In genomic region chr2:35460378-35460880, GRCm38 (mm10) we compare ENCODE assay signal across 8 mouse cellular contexts. TPM values are rescaled to one million over a fixed set of nuclear protein-coding genes. Genes with fewer than 3 reads are reported as not detected.
A peak's percentile ranks its signal among the peaks of the same experiment; 100 is the strongest.
DNase-seq lines count a peak whose midpoint lies in the region; ATAC-seq and TF ChIP-seq lines count a peak whose summit lies in the region.

No protein-coding gene starts in this region.

- WGBS in hindbrain, embryonic 10.5 days: 15% methylated on average over 6 of the region's 6 CpGs
- WGBS in liver, embryonic 16.5 days (ENCODE audit: insufficient replicate concordance): 8% methylated on average over 6 of the region's 6 CpGs

- H3K27me3 ChIP-seq in hindbrain, embryonic 10.5 days (ENCODE audit: insufficient read depth, poor library complexity, severe bottlenecking): peaks cover 11% of the 10 kb centered on the region
- H3K27me3 ChIP-seq in liver, embryonic 16.5 days (ENCODE audit: control insufficient read depth, insufficient read depth, low read depth, low read length): no peaks in the 10 kb centered on the region

- no peak overlapping the region; the same call in 1 of the 2 replicates for H3K27ac ChIP-seq in ES-E14 (ENCODE audit: insufficient read depth, low read depth, low read length, poor library complexity, severe bottlenecking)
- H3K27ac ChIP-seq in hindbrain, embryonic 10.5 days: no peak overlapping the region
- H3K27ac ChIP-seq in liver, embryonic 16.5 days (ENCODE audit: low read length): peak overlapping the region; percentile 74

- H3K4me3 ChIP-seq in ES-E14 (ENCODE audit: insufficient read depth in 1 of 2, low read depth in 1 of 2, low read length in 2 of 2, poor library complexity in 1 of 2, severe bottlenecking in 1 of 2): peak overlapping the region; percentile 57 to 73
- H3K4me3 ChIP-seq in hindbrain, embryonic 10.5 days: peak overlapping the region; percentile 71
- peak overlapping the region; percentile 67 for H3K4me3 ChIP-seq in liver, embryonic 16.5 days (ENCODE audit: low read depth, low read length)

- peak overlapping the region; percentile 21; the same call in 1 of the 2 replicates for H3K9ac ChIP-seq in ES-E14 (ENCODE audit: insufficient read depth, low read depth, low read length, poor library complexity, severe bottlenecking)
- peak overlapping the region; percentile 80 for H3K9ac ChIP-seq in liver, embryonic 16.5 days (ENCODE audit: low read depth, low read length)

- no peak for ATAC-seq in liver, embryonic 16.5 days (ENCODE audit: low read depth)

- H3K4me1 ChIP-seq in ES-E14 (ENCODE audit: control insufficient read depth in 2 of 2, insufficient read depth in 2 of 2, low read length in 2 of 2, poor library complexity in 1 of 2): peaks cover 2 to 26% of the 10 kb centered on the region in 2 experiments; a peak in 2 of 4 replicates
- peaks cover 42% of the 10 kb centered on the region for H3K4me1 ChIP-seq in hindbrain, embryonic 10.5 days (replicated peaks)
- H3K4me1 ChIP-seq in liver, embryonic 16.5 days (ENCODE audit: control insufficient read depth, low read depth, low read length): peaks cover 41% of the 10 kb centered on the region

- no peaks in the 10 kb centered on the region for H3K36me3 ChIP-seq in ES-E14 (ENCODE audit: control insufficient read depth, insufficient read depth, low read length, poor library complexity, severe bottlenecking)
- no peaks in the 10 kb centered on the region for H3K36me3 ChIP-seq in hindbrain, embryonic 10.5 days
- peaks cover 3% of the 10 kb centered on the region; the same call in 1 of the 2 replicates for H3K36me3 ChIP-seq in liver, embryonic 16.5 days (ENCODE audit: control insufficient read depth, insufficient read depth)

- in situ Hi-C loops in ES-E14 (cut with MboI; ENCODE audit: low sequenced_read_pairs in 2 of 2, unreplicated experiment in 2 of 2): no loop called here

- intact Hi-C loops in left cerebral cortex, postnatal 4 days (cut with DNase I): no loop called here

- no peaks in the 10 kb centered on the region for H3K9me3 ChIP-seq in ES-E14 (ENCODE audit: control insufficient read depth, insufficient read depth, low read depth, low read length)
- no peaks in the 10 kb centered on the region for H3K9me3 ChIP-seq in hindbrain, embryonic 10.5 days
- no peaks in the 10 kb centered on the region; the same call in 1 of the 2 replicates for H3K9me3 ChIP-seq in liver, embryonic 16.5 days (replicated peaks; ENCODE audit: control insufficient read depth, low read length)

- peak overlapping the region; percentile 98 for H3K4me2 ChIP-seq in liver, embryonic 16.5 days (ENCODE audit: low read depth, low read length)

- peak; percentile 91 for DNase-seq in heart, adult 11 months
- no peak for DNase-seq in heart, adult 8-10 months (ENCODE audit: low spot score)
- DNase-seq in ES-E14 (ENCODE audit: low read depth, low spot score): no peak
- no peak for DNase-seq in hindbrain, embryonic 10.5 days (ENCODE audit: low spot score)
- no peak for DNase-seq in left cerebral cortex, postnatal 4 days
- DNase-seq in adrenal gland, adult (ENCODE audit: inconsistent age in 2 of 2, low spot score in 1 of 2): no peak
- DNase-seq in gastrocnemius, postnatal 4 days (ENCODE audit: low spot score in 2 of 2): no peak

TF ChIP-seq in ES-E14, 5 proteins besides CTCF, POLR2A, EP300 and RAD21:
- TF ChIP-seq MAFK (IDR thresholded peaks at IDR 0.05; ENCODE audit: insufficient read depth, low read depth, low read length): no peak
- no peak for TF ChIP-seq HCFC1 (IDR thresholded peaks at IDR 0.05; ENCODE audit: borderline replicate concordance, insufficient read depth, low read length)
- TF ChIP-seq ZNF384 (IDR thresholded peaks at IDR 0.05; ENCODE audit: low read depth, low read length): no peak
- no peak for TF ChIP-seq CHD2 (IDR thresholded peaks at IDR 0.05; ENCODE audit: low read depth, low read length)
- no peak for TF ChIP-seq ZC3H11A (IDR thresholded peaks at IDR 0.05; ENCODE audit: borderline replicate concordance, low read depth, low read length)

RNA-seq across cellular contexts. Expression of gene Ggta1, which starts 2.6 kb away (rescaled TPM):
- 10 to 100 TPM in 3 of 4 experiments, 1 to 10 TPM in 1; 9.9 to 18.2 (median 14.5) TPM for total RNA-seq in heart, adult 8-10 months (2022)
- total RNA-seq in ES-E14 (2012; rRNA removed): 36.5 and 49.0 TPM in 2 replicates
- 5.0 and 6.4 TPM in 2 replicates for polyA plus RNA-seq in hindbrain, embryonic 10.5 days (2016; fragmentation: Nextera tagmentation; extraction: Ambion mirVana)
- polyA plus RNA-seq in liver, embryonic 16.5 days (2015; fragmentation: Nextera tagmentation; extraction: Ambion mirVana): 9.1 and 9.6 TPM in 2 replicates
- total RNA-seq in left cerebral cortex, postnatal 4 days (2021): 1 to 10 TPM; 3.9 to 6.1 TPM
- 10 to 100 TPM; 21.0 to 25.4 TPM for total RNA-seq in gastrocnemius, postnatal 4 days (2021)
